Mouse (Mus musculus): ENCODE results near the gene Rps26. TPM values are rescaled to one million over a fixed set of nuclear protein-coding genes. Genes with fewer than 3 reads are reported as not detected.
A peak's percentile ranks its signal among the peaks of the same experiment; 100 is the strongest.
"Not testable (repeated sequence)": the region's sequence is repeated elsewhere in the genome, so short reads cannot be mapped to it uniquely, and the experiment has no call there.

Rps26 gene
- polyA plus RNA-seq, 1 experiment: 530 TPM

GRCm38 (mm10) chr10:128629746-128630145 lies 3.2 kb upstream of the Rps26 start:
- no peak for DNase-seq
- Histone ChIP-seq H3K4me1 (ENCODE audit: control insufficient read depth, insufficient read depth, low read length) (peaks cover 6% of the 10 kb centered on the region), H3K4me3 (replicated peaks; ENCODE audit: extremely low read depth, low read depth, low read length) (no peak overlapping the region)
- TF ChIP-seq POLR2A (IDR thresholded peaks at IDR 0.05; ENCODE audit: borderline replicate concordance, extremely low read depth, low read depth, low read length) (no peak), CTCF (IDR thresholded peaks at IDR 0.05; ENCODE audit: insufficient read depth, low read length) (no peak)
- 84% methylated on average over 2 of the region's 2 CpGs for WGBS

GRCm38 (mm10) chr10:128627398-128628317 lies 1.1 kb upstream of the Rps26 start:
- Histone ChIP-seq H3K4me3 (replicated peaks; ENCODE audit: extremely low read depth, low read depth, low read length) (no peak overlapping the region), H3K4me1 (ENCODE audit: control insufficient read depth, insufficient read depth, low read length) (peaks cover 6% of the 10 kb centered on the region)
- no peak for DNase-seq
- TF ChIP-seq CTCF (IDR thresholded peaks at IDR 0.05; ENCODE audit: insufficient read depth, low read length) (no peak), POLR2A (IDR thresholded peaks at IDR 0.05; ENCODE audit: borderline replicate concordance, extremely low read depth, low read depth, low read length) (no peak)
- 59% methylated on average over 10 of the region's 10 CpGs for WGBS

- Histone ChIP-seq H3K4me1 (ENCODE audit: control insufficient read depth, insufficient read depth, low read length) (peaks cover 6% of the 10 kb centered on the region), H3K4me3 (replicated peaks; ENCODE audit: extremely low read depth, low read depth, low read length) (peak overlapping the region; percentile 93)
- WGBS: 36% methylated on average over 7 of the region's 7 CpGs
- DNase-seq: no peak
- TF ChIP-seq POLR2A (IDR thresholded peaks at IDR 0.05; ENCODE audit: borderline replicate concordance, extremely low read depth, low read depth, low read length) (no peak), CTCF (IDR thresholded peaks at IDR 0.05; ENCODE audit: insufficient read depth, low read length) (no peak)
These were observed 1.2 kb downstream of the Rps26 start for GRCm38 (mm10) chr10:128625287-128625894.

- H3K4me1 ChIP-seq (ENCODE audit: control insufficient read depth, insufficient read depth, low read length); DNase-seq; H3K4me3 ChIP-seq (replicated peaks; ENCODE audit: extremely low read depth, low read depth, low read length): not testable (repeated sequence)
- WGBS: 86% methylated on average over 4 of the region's 4 CpGs
These were observed 3.4 kb downstream of the Rps26 start for GRCm38 (mm10) chr10:128623106-128623613.

GRCm38 (mm10) chr10:128622702-128623101 lies 3.8 kb downstream of the Rps26 start:
- TF ChIP-seq POLR2A (IDR thresholded peaks at IDR 0.05; ENCODE audit: borderline replicate concordance, extremely low read depth, low read depth, low read length) (no peak), CTCF (IDR thresholded peaks at IDR 0.05; ENCODE audit: insufficient read depth, low read length) (no peak)
- WGBS: 86% methylated on average over 4 of the region's 4 CpGs

GRCm38 (mm10) chr10:128621986-128622520 lies 4.5 kb downstream of the Rps26 start:
- no peak for DNase-seq
- Histone ChIP-seq H3K4me3 (replicated peaks; ENCODE audit: extremely low read depth, low read depth, low read length) (no peak overlapping the region), H3K4me1 (ENCODE audit: control insufficient read depth, insufficient read depth, low read length) (peaks cover 6% of the 10 kb centered on the region)
- WGBS: 67% methylated on average over 3 of the region's 3 CpGs
- TF ChIP-seq CTCF (IDR thresholded peaks at IDR 0.05; ENCODE audit: insufficient read depth, low read length) (no peak), POLR2A (IDR thresholded peaks at IDR 0.05; ENCODE audit: borderline replicate concordance, extremely low read depth, low read depth, low read length) (no peak)

More at GRCm38 (mm10) chr10:128622702-128623101, 3.8 kb downstream of the Rps26 start:
- H3K4me3 ChIP-seq (replicated peaks; ENCODE audit: extremely low read depth, low read depth, low read length): no peak overlapping the region
- peaks cover 6% of the 10 kb centered on the region for H3K4me1 ChIP-seq (ENCODE audit: control insufficient read depth, insufficient read depth, low read length)
- DNase-seq: no peak

- DNase-seq: no peak
- TF ChIP-seq POLR2A (IDR thresholded peaks at IDR 0.05; ENCODE audit: borderline replicate concordance, extremely low read depth, low read depth, low read length) (no peak), CTCF (IDR thresholded peaks at IDR 0.05; ENCODE audit: insufficient read depth, low read length) (no peak)
- no peak overlapping the region for H3K4me3 ChIP-seq (replicated peaks; ENCODE audit: extremely low read depth, low read depth, low read length)
- peaks cover 3% of the 10 kb centered on the region for H3K4me1 ChIP-seq (ENCODE audit: control insufficient read depth, insufficient read depth, low read length)
These were observed 6.3 kb downstream of the Rps26 start for GRCm38 (mm10) chr10:128620241-128620640.

- WGBS: 86% methylated on average over 5 of the region's 5 CpGs
- not testable (repeated sequence) for H3K4me1 ChIP-seq (ENCODE audit: control insufficient read depth, insufficient read depth, low read length); DNase-seq
These were observed 7.4 kb downstream of the Rps26 start for GRCm38 (mm10) chr10:128619148-128619547.

GRCm38 (mm10) chr10:128618570-128618969 lies 8.0 kb downstream of the Rps26 start:
- no peak for DNase-seq
- TF ChIP-seq POLR2A (IDR thresholded peaks at IDR 0.05; ENCODE audit: borderline replicate concordance, extremely low read depth, low read depth, low read length): no peak
- no peak for TF ChIP-seq CTCF (IDR thresholded peaks at IDR 0.05; ENCODE audit: insufficient read depth, low read length)
- no peaks in the 10 kb centered on the region for H3K4me1 ChIP-seq (ENCODE audit: control insufficient read depth, insufficient read depth, low read length)
- 82% methylated on average over 1 of the region's 1 CpGs for WGBS
- no peak overlapping the region for H3K4me3 ChIP-seq (replicated peaks; ENCODE audit: extremely low read depth, low read depth, low read length)

More at GRCm38 (mm10) chr10:128619148-128619547, 7.4 kb downstream of the Rps26 start:
- not testable (repeated sequence) for H3K4me3 ChIP-seq (replicated peaks; ENCODE audit: extremely low read depth, low read depth, low read length)

- H3K4me3 ChIP-seq (replicated peaks; ENCODE audit: extremely low read depth, low read depth, low read length); DNase-seq; H3K4me1 ChIP-seq (ENCODE audit: control insufficient read depth, insufficient read depth, low read length): not testable (repeated sequence)
- 84% methylated on average over 6 of the region's 7 CpGs for WGBS
These were observed 10.6 kb downstream of the Rps26 start for GRCm38 (mm10) chr10:128615798-128616448.

All from lung, adult 2 months (tissue).